Mouse (Mus musculus): ENCODE data around the gene Nkg7. TPM values are rescaled to one million over a fixed set of nuclear protein-coding genes. Genes with fewer than 3 reads are reported as not detected.
"Not testable (repeated sequence)": the region's sequence is repeated elsewhere in the genome, so short reads cannot be mapped to it uniquely, and the experiment has no call there.

The Nkg7 gene
- 23.8 and 26.9 TPM in 2 replicates for polyA plus RNA-seq (2012; rRNA removed)

DNA sequence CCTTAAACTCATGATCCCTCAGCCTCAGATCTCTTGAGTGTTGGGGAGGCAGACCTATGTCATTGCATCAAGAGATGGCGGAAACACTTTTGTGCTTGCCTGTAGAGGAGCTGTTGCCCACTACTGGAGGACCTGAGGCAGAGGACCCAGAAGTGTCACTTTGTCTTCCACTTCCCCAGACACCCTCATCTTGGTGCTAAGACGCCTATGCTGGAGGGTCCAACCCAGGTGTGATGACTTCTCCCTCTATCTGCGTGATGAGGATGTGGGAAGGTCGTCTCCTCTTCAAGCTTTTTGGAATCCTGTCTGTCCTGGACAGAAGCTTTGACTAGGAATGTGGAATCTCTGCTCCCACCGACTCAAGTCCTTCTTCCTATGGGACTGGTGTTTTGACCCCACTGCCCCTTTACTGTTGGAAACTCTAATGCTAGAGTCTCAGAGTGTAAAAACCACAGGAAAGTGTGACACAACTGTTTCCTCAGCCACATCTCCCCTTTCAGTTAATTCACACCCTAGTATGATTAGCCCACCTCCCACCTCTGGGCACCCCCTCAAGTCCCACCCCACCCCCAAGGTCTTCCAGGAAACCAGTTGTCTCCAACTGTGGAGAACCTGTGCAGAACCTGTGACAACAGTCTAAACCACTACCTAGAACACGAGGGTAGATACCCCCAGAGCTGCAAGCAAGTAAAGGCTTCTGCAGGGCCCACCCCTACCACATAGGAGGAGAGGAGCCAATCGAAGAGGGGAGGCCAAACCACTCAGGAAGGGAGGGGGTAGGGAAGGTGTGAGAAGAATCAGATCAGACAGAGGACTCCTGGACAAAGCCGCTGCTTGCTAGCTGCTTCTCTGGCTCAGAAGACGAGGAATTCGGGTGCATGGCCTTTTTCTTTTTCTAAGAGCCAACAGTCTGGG, at the start of gene Nkg7:
Gene Nkg7 (plus strand): TSS at position 733 of the 915 bp plus-strand sequence.
- no peak for DNase-seq (ENCODE audit: low read depth, low spot score)
- 73% methylated on average over 10 of the region's 10 CpGs for WGBS

DNA sequence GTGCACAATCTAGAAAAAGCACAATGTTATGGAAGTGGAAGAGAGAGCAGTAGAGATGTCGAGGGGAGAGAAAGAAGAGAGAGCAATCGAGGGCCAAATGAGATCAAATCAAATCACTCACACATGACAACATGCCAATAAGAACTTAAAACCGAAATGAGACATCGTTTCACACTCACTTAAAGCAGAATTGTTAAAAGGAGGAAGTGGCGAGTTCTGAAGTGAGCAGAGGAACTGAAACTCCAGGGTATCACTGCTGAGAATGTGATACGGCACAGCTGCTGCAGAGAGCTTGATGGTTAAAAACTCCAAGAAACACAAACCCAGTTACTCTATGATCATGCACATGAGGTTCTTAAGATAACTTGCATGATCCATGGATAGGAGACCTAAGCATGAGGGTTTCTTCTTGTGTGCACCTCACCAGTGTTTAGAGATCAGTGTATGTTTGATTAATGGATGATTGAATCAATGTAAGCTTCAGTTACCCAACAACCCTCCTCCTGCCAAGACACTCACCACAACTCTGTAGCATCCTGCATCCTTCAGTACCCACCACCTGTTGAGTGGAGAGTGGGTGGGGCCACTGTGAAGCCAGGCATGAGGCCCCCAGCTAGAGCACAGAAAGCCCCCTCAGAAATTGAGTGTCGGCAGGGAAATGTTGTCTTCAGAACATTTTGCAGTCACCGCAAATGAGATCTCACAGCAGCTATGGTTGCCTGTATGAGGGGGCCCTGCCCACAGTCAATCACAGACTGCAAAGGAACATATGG, 44.3 kb upstream of the Nkg7 start:
- 67% methylated on average over 8 of the region's 8 CpGs for WGBS
- no peak for DNase-seq (ENCODE audit: low read depth, low spot score)

DNA sequence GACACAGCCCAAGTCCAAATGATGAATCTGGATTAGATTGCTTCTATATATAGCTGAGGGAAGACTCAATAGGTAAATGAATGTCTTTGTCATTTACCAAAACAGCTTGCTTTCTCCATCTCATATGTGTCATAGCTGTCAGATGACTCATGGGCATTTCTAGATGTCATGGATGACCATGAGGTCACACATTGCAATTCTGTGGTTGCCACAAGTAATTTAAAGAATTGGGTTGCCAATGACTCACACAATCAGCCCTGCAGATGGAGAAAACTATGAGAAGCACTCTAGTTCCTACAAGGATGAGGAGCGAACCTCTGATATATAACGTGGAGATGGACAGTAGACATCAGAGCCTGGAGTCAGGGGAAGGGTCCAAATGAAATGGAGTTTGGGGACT, 37.4 kb upstream of the Nkg7 start:
- 81% methylated on average over 2 of the region's 2 CpGs for WGBS
- DNase-seq (ENCODE audit: low read depth, low spot score), result no peak

DNA sequence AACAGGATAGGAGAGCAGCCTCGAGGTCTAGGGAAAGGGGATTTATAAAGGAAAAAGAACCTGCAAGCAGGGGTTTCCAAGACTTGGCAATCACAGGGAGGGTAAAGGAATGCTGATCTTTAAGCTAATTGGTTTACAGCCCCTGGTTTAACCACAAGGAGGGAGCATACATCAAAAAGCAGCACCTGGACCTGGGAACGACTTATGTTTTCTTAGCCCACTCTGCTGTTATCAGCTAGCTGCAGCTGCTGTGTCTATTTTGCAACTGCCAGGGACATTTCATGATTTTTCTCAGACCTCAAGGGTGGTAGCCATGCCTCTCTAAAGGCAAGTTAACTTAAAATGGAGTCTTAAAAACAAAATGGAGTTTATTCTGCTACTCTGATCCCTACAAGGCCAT, 34.2 kb upstream of the Nkg7 start:
- 7% methylated on average over 2 of the region's 2 CpGs for WGBS
- no peak for DNase-seq (ENCODE audit: low read depth, low spot score)

DNA sequence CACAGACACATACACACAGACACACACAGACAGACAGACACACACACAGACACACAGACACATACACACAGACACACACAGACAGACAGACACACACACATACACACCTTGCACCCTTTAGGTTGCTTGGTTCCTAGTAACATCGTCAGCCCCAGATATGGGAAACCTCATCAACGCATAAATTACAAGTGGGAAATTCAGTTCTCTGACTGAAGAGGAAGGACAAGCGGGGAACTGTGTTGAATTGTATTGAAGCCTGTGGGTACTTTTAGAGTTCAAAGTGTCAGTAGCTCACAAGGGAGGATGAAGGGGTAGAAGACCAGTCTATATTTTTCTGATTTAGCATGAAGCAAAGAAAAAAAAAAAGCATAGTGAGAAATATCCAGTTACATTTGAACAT, 29.3 kb upstream of the Nkg7 start:
- WGBS, result 66% methylated on average over 3 of the region's 3 CpGs
- DNase-seq (ENCODE audit: low read depth, low spot score), result no peak

DNA sequence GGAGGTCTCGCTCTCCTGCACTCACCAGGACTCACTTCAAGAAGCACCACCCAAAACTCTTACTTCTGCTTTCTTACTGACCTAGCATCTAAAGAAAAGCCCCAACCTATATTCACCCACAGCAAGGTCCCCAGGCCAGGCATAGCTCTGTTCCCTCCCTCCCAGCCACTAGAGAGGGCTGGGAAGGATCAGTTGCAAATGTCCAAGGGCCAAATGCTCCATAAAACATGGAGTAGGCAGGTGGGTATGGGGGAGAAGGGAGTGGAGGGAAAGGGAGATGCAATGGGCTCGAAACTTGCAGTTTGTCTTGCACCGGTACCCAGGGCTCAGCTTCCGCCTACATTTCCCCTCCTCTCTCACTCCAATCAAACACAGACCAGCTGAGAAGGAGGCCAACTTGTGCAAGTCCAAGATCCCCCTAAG, 28.7 kb upstream of the Nkg7 start, which contains the start of gene Siglecg:
Gene Siglecg (plus strand): TSS at position 74 of the 423 bp plus-strand sequence.
- DNase-seq (ENCODE audit: low read depth, low spot score), result no peak
- WGBS, result 70% methylated on average over 4 of the region's 4 CpGs

DNA sequence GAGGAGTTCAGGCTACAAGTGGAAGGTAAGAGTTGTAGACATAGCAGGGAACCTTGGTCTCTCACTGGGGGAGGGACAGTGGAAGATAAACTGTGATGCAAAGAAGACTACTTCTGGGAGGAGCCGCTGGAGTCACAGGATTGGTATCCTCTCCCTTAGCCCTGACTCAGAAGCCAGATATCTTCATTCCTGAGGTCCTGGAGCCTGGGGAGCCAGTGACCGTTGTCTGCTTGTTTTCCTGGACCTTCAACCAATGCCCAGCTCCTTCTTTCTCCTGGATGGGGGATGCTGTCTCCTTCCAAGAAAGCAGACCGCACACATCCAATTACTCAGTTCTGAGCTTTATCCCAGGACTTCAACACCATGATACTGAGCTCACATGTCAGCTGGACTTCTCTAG, 27.8 kb upstream of the Nkg7 start:
- WGBS, result 76% methylated on average over 3 of the region's 3 CpGs
- no peak for DNase-seq (ENCODE audit: low read depth, low spot score)

DNA sequence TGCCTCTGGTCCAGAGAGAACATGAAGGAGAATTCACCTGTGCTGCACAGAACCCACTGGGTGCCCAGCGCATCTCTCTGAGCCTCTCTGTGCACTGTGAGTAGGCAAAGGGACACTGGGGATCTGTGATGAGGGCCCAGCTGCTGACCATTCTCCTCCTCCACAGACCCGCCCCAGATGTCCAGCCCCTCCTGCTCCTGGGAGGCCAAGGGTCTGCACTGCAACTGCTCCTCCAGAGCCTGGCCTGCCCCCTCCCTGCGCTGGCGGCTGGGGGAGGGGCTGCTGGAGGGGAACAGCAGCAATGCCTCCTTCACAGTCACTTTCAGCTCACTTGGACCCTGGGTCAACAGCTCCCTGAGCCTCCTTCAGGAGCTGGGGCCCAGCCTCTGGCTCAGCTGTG, 25.1 kb upstream of the Nkg7 start:
- not testable (repeated sequence) for DNase-seq (ENCODE audit: low read depth, low spot score)
- 35% methylated on average over 4 of the region's 4 CpGs for WGBS

DNA sequence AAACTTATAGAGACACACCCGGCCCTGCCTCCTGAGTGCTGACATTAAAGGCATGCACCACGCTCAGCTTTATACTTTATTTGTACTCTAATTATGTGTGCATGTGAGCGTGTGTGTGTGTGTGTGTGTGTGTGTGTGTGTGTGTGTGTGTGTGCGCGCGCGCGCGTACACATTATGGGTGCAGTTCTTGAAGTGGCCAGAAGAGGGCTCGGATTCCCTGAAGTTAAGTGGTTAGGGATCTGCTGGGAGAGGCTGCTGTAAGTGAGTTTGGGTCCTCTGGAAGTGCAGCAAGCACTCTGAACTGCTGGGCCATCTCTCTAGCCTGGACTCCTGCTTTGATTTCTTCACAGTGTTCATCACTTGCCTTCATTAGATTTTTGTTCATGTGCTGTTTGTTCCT, 19.6 kb upstream of the Nkg7 start:
- no peak for DNase-seq (ENCODE audit: low read depth, low spot score)
- WGBS, result 78% methylated on average over 10 of the region's 10 CpGs

DNA sequence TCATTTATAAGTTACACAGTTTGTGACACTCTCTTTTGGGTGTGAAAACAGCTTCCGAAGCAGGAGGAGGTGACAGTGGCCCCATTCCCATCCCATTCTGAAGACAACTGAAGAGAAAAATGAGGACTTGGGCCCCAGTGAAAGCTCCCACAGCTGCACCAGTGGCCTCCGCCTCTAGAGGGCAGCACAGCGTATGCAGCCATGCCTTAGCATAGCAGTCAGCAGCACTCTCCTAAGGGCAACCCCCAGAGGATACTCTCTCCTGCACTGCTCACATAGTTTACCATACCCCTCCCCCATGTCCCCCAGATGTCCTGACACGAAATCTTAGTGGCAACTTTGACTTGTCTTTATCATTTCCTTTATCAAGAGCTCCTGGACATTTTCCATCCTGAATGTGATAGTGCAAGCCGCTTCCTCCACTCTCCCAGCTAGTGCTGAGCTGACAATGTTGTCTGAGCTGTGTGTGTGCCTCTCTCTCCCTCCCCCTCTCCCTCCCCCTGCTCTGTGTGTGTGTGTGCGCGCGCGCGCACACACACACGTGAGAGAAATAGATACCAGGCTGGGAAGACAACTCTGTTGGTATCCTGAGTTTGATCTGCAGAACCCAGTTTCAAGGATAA, 13.8 kb upstream of the Nkg7 start:
- WGBS, result 23% methylated on average over 11 of the region's 11 CpGs
- peak; percentile 47 for DNase-seq (ENCODE audit: low read depth, low spot score)

DNA sequence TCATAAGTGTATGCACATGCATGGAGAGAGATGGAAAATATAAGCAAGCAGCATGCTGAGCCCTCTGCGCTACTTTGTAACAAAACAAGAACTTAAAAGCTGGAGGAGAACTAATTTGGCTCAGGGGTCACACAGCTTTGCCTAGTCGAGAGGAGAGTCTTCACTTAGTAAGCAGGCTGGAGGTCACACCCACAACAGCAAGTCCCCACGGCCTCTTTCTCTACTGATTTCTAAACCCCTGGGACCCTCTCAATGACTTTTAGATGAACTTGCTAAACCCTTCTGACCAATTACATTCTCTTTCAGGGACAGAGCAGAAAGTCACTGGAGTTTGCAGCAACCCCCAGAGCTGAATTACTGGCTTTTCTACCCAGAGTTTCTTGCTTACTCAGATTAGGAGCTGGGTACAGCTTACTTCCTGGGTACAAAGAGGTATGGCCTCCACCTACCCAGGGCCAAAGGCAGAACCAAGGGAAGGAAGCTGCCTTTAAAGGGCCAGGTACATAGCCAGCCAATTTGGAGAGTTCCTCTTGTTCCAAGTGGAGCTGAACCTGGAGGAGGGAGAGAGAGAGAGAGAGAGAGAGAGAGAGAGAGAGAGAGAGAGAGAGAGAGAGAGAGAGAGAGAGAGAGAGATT, 12.8 kb upstream of the Nkg7 start:
- no peak for DNase-seq (ENCODE audit: low read depth, low spot score)
- 55% methylated on average over 3 of the region's 3 CpGs for WGBS

DNA sequence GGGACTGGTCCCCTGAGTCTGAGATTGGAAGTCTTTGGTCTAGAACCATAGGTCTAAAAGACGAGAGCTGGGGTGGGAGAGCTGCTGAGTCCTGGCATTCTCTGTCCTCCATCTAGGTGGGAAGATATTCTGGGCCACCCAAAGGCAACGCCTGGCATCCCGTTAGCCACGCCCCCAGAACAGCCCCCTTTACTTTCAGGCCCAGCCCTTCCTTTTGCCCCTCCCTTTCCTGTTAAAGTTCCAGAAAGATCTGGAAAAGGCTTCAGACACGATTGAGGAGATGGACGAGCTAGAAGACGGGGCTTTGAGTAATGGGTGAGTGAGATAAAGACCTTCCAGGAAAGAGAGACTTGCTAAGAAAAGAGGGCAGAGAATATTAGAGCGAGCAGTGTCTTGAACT, 9.5 kb upstream of the Nkg7 start, which contains the start of gene Lim2:
Gene Lim2 (plus strand): TSS at position 265 of the 400 bp plus-strand sequence.
- 82% methylated on average over 8 of the region's 8 CpGs for WGBS
- DNase-seq (ENCODE audit: low read depth, low spot score), result no peak

DNA sequence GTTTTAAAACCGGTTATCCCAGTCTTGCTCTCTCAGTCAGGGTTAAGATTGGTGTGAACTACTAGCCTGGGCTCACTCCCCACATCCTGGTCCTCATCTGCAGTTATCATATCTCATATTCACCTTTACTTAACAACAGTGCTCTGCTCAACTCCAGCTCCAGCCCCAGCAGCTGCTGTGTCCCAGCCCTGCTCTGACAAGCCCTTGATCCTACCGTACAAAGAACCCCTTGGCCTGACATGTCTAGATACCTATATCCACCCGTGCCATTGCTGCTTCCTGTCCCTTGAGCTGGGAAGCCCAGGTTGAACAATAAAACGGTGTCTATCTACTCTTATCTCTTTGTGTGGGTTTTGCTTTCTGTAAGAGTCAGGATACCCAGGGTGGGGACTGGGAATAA, 7.4 kb upstream of the Nkg7 start:
- WGBS, result 36% methylated on average over 4 of the region's 4 CpGs
- no peak for DNase-seq (ENCODE audit: low read depth, low spot score)

DNA sequence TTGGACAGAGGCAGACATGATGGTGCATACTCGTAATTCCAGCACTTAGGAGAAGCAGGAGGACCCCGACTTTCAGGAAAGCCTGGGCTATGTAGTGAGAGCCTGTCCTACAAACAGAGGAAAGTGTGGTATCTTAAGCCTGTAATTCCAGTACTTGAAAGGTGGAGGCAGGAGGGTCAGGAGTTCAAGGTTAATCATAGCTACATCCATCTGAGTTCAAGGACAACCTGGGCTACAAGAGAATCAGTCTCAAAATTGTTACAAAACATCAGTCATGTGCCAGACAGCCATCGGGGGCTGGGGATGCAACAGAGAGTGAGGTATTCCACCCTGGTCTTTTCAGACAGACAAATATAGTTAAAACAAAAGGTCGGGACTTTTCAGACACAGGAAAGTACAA, 4.0 kb upstream of the Nkg7 start:
- no peak for DNase-seq (ENCODE audit: low read depth, low spot score)
- WGBS, result 66% methylated on average over 4 of the region's 4 CpGs

DNA sequence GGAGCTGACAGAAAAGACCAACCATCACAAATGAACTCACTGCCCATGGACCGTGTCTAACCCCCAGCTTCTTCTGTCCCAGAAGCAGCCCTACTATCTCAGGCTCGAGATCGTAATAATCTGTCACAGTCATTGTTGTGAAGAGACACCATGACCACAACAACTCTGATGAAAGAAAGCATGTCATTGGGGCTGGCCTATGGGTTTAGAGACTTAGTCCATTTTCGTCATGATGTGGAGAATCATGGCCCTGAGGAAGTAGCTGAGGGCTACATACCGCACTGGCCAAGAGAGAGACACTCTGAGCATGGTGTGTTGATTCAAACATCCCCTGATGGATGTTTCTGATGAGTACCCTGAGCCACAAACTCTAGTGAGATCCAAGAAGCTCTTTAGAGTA, 2.2 kb upstream of the Nkg7 start:
- no peak for DNase-seq (ENCODE audit: low read depth, low spot score)
- 89% methylated on average over 5 of the region's 5 CpGs for WGBS

DNA sequence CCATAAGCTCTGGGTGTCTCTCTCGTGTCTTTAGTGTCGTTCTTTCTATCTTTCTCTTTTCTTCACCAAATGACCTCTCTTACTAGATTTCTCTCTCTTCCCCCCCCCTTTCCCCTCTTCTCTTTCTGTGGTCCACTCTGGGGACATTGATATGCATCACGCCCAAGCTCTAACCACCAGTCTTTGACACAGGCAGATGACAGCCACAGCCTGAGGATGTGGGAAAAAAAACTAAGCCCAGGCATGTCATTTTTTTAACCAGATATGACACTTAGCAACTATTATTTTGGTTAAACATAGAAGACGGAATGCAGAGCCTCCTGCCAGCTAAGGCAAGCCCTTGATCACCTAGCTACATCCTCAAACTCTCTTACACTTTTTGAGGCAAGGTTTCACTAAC, 1.7 kb downstream of the Nkg7 start:
- no peak for DNase-seq (ENCODE audit: low read depth, low spot score)
- 82% methylated on average over 4 of the region's 4 CpGs for WGBS

DNA sequence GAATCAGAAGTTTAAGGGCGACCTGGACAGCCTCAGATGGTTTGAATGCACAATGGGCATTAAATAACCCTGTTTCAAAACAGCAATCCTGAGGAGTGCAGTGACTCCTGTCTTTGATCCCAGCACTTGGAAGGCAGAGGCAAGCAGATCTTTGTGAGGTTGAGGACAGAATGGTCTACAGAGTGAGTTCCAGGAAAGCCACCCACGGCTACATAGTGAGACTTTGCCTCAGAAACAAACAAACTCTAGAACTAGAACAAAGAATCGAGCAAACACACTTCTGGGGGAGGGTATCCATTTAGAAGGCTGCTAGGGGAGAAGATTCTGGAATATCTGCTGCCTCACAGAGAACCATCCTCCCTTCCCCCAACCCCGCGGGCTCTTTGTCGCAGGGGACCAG, 3.6 kb downstream of the Nkg7 start, which contains the start of gene Cldnd2:
Gene Cldnd2 (plus strand): TSS at position 301 of the 400 bp plus-strand sequence.
- no peak for DNase-seq (ENCODE audit: low read depth, low spot score)
- 68% methylated on average over 6 of the region's 6 CpGs for WGBS

DNA sequence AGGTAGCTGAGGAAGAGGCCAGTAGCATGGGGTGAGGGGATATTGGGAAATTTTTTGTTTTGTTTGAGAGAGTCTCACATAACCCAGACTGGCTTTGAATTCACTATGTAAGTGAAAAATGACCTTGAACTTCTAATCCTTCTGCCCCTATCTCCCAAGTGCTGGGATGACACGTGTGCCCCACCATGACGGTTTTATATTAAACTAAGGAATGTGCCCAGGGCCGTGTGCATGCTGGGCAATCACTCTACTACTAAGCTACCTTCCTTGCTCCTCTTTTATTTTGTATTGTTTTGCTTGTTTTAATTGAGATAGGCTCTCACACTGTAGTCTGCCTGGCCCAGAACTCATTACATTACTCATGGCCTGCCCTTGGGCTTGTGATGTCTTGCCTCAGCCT, 4.2 kb downstream of the Nkg7 start:
- no peak for DNase-seq (ENCODE audit: low read depth, low spot score)
- WGBS, result 69% methylated on average over 3 of the region's 3 CpGs

DNA sequence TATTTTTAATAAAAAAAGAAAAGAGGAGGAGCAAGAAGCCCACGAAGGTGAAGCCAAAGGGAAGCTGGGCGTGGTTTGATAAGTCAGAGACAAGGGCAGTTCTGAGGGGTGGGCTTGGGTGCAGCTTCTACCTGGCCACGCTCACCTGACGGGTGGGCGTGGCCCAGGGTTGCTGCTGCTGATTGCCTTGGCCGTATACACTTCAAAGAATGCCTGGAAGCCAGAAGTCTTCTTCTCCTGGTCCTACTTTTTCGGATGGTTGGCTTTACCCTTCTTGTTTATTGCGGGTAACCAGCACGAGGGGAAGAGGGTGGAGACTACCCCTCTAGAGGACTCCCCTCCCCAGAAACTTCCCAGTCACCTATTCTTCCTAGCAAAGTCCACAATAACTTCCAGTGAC, 5.8 kb downstream of the Nkg7 start:
- 5% methylated on average over 9 of the region's 9 CpGs for WGBS
- no peak for DNase-seq (ENCODE audit: low read depth, low spot score)

Measured in large intestine, adult 2 months (tissue).